Mouse (Mus musculus) liver, embryonic 14 days (tissue): ENCODE results near the gene Opn1sw. TPM values are rescaled to one million over a fixed set of nuclear protein-coding genes. Genes with fewer than 3 reads are reported as not detected.

Experiments
- polyA plus RNA-seq: library from polyadenylated mRNA; depleted of rRNA; stranded (reverse); fragments of >200 nt; gene quantifications from 2 replicates; pipeline ENCODE4 v1.2.3, GENCODE M21; 2012; rRNA removed

The Opn1sw gene
- not detected in 2 replicates for polyA plus RNA-seq

DNA sequence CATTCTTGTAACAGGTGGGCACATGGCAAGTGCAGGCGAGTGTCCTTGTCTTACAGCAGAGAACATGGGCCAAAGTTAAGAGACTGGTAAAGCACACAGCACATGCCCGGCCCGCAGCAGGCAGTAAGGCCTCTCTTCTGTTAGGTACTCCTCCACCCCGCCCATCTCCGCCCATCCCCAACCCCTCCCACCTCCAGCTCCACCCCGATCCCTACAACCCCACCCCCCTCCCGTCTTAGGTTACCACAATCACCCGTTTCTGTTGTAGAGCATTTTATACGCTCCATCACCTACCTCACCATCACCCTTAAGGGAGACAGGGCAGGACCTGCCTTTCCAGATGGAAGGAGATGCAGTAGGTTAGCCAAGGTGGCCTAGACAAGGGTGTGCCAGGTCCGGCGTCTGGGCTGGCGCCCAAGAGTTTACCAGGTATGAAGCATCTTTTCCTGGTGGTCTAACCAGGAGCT lies at the start of gene Opn1sw:
Gene Opn1sw (minus strand): TSS at position 417 of the 467 bp plus-strand sequence.

DNA sequence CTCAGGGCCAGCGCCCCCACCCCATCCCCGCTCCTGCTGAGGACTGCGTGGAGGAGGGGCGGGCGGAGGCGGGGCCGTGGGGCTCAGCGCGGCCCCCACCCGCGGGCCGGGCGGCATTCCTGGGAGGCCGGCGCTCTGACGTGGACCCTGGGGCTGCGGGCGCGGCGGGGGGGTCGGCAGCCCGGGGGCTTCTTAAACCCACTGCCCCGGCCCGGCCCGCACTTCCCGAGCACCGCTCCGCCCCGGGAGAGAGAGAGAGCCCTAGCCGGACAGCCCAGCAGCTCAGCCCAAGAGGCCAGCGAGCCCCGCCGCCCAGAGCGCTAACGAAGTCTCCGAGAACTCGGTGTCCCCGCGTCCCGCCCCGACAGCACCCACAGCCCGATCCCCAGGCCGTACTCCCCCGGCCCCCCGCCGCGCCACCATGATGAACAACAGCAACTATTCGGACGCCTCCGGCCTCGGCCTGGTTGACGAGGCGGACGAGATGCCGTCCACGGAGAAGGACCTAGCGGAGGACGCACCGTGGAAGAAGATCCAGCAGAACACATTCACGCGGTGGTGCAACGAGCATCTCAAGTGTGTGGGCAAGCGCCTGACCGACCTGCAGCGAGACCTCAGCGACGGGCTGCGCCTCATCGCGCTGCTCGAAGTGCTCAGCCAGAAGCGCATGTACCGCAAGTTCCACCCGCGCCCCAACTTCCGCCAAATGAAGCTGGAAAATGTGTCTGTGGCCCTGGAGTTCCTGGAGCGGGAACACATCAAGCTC lies 45.0 kb upstream of the Opn1sw start, which contains the start of gene Flnc:
Gene Flnc (plus strand): TSS at position 219 of the 766 bp plus-strand sequence.

DNA sequence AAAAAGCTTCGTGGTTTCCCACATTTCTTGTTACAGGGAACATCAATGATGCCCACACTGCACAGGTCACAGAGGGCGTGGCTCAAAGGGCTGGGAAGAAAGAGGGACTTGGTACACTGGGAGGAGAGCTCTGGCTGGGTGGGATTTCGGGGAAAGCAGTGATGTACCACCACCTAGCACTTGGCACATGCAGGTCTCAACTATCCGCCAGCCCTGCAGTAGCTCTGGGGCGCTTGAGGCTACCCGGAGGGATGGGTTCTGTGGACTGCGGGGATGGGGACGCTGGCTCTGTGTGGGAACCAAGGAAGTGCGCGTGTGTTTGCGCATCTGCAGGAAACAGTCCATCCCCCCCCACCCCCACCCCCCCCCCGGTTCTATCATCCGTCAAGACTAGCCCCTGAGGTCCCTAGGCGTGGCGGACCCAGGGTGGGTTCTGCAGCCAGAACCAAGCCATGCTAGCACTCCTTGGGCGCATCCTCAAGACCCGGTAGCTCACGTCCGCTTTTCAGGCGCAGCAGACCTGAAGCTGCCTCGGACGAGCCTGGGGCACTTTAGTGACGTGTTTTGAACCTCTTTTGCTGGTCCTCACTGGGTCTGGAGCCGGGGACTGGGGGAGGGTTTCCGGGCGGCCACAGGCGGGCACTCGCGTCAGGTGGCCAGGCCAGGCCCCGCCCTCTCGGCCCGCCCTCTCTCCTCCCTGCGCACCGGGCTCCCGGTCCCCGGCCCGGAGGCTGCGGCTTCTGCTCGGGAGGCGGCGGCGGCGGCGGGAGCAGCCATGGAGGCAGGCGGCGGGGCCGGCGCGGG lies 7.8 kb upstream of the Opn1sw start, which contains the start of gene Ccdc136:
Gene Ccdc136 (plus strand): TSS at position 400 of the 804 bp plus-strand sequence.

DNA sequence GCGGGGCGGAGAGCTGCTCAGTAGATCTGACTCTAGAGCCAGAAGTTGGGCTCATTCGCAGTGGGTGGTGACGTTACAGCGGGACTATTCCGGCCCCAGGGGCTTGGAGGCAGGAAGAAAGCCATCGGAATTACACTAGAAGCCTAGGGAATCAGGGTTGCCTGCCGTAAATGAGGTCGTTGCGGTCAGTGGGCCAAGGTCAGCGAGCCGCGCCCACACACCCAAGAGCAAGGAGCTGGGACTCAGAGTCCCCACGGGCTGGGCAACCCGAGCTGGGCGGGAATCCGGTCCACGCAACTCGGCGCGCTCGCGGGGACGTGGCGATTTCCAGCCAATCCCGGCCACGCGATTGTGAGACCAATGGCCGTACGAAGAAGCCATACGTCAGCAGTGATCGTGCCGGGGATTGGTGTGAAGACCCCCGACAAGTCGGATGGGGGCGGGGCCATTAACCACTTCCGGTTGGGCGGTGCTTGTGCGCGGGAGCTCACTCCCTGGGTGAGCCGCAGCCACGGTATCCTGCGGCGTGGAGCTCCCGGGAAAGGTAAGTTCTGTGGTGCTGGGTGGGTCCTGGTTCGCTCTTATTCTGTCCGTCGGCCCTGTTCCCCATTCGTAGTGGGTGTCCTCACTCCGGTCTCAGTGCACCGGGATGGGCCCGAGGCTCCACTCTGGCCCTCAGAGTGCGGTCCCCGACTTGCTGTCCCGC lies 40.5 kb downstream of the Opn1sw start, which contains the start of gene Calu:
Gene Calu (plus strand): TSS at position 405 of the 706 bp plus-strand sequence.

Other genes starting within 250 kb of the Opn1sw start
- 13.5 and 14.6 TPM in 2 replicates for gene Rbm28, start 223.5 kb downstream of the Opn1sw start, polyA plus RNA-seq
- 0.01 and 0.05 TPM in 2 replicates for gene Prrt4, start 208.9 kb downstream of the Opn1sw start, polyA plus RNA-seq
- gene Impdh1, start 172.1 kb downstream of the Opn1sw start, polyA plus RNA-seq = 4.4 and 4.9 TPM in 2 replicates
- 10.2 and 12.2 TPM in 2 replicates for gene Hilpda, start 116.0 kb downstream of the Opn1sw start, polyA plus RNA-seq
- 0.26 and 0.28 TPM in 2 replicates for gene Fam71f2, start 108.9 kb downstream of the Opn1sw start, polyA plus RNA-seq
- gene Fam71f1, start 69.3 kb downstream of the Opn1sw start, polyA plus RNA-seq = not detected in 2 replicates
- 52.8 and 56.2 TPM in 2 replicates for gene Calu, start 40.4 kb downstream of the Opn1sw start, polyA plus RNA-seq
- 0.22 and 0.26 TPM in 2 replicates for gene Ccdc136, start 7.8 kb upstream of the Opn1sw start, polyA plus RNA-seq
- 0.24 and 0.70 TPM in 2 replicates for gene Flnc, start 44.8 kb upstream of the Opn1sw start, polyA plus RNA-seq
- 105 and 114 TPM in 2 replicates for gene Atp6v1f, start 79.2 kb upstream of the Opn1sw start, polyA plus RNA-seq
- 0.07 TPM in 1 of 2 replicates, not detected in the other for gene Atp6v1fnb, start 83.0 kb upstream of the Opn1sw start, polyA plus RNA-seq
- 1.8 and 1.9 TPM in 2 replicates for gene Kcp, start 119.5 kb upstream of the Opn1sw start, polyA plus RNA-seq
- 4.6 and 6.2 TPM in 2 replicates for gene Irf5, start 138.2 kb upstream of the Opn1sw start, polyA plus RNA-seq
- gene Tnpo3, start 221.4 kb upstream of the Opn1sw start, polyA plus RNA-seq = 26.4 and 30.5 TPM in 2 replicates